In the genomic region with DNA sequence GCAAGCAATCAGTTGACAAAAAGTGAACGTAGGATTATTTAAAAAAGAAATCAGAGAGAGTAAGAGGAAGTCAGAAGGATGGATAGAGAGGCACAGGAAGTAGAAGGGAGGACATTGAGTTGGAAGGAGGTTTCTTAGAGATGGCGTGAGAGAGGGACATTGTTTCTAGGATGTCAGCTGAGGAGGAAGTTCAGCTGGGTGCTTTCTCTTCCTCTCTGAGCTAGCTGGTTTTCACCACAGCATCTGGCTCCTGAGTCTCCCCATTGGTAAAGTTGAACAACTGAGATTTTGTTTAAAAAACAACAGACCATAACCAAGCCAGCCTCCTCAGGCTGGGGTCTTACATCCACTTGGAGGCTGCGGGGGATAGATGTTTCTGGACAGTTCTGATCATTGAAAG, we compare ENCODE assay signal across 25 mouse cellular contexts. TPM values are rescaled to one million over a fixed set of nuclear protein-coding genes. Genes with fewer than 3 reads are reported as not detected.
DNase-seq lines count a peak whose midpoint lies in the region; ATAC-seq and TF ChIP-seq lines count a peak whose summit lies in the region.
"Had no signal": no experiment of that assay in that cellular context is flagged by ENCODE, and none has a peak within 500 bp of the region (broad histone marks: within the 10 kb centered on the region; RNA-seq: fewer than 3 reads in every experiment).

No protein-coding gene starts in this region.

- no peak for TF ChIP-seq RAD21 in MEL (IDR thresholded peaks at IDR 0.05; ENCODE audit: low read depth, low read length)

- H3K36me3 ChIP-seq in spleen, adult 2 months (ENCODE audit: control insufficient read depth, insufficient read depth, low read length), result no peaks in the 10 kb centered on the region
- H3K36me3 ChIP-seq in MEL (ENCODE audit: control insufficient read depth in 1 of 2, insufficient read depth in 2 of 2, low read length in 2 of 2), result peaks cover 0 to 3% of the 10 kb centered on the region in 2 experiments; a peak in 1 of 4 replicates
- H3K36me3 ChIP-seq in myocyte (ENCODE audit: control insufficient read depth, insufficient read depth), result no peaks in the 10 kb centered on the region
- H3K36me3 ChIP-seq in intestine, embryonic 16.5 days (ENCODE audit: control insufficient read depth, insufficient read depth, low read length), result no peaks in the 10 kb centered on the region
- H3K36me3 ChIP-seq: heart, embryonic 13.5 days; midbrain, embryonic 13.5 days; neural tube, embryonic 12.5 days had no signal

- ATAC-seq in granulocyte monocyte progenitor cell, adult 5-6 weeks (replicated peaks; ENCODE audit: poor library complexity, severe bottlenecking), result peak; percentile 61
- no peak for ATAC-seq in intestine, embryonic 16.5 days
- ATAC-seq: forebrain, embryonic 14.5 days; lung, postnatal 0 days; midbrain, embryonic 13.5 days had no signal

- H3K27ac ChIP-seq in spleen, adult 2 months (ENCODE audit: insufficient read depth, low read length), result peak overlapping the region; percentile 63; the same call in 1 of the 2 replicates
- no peak overlapping the region for H3K27ac ChIP-seq in MEL (ENCODE audit: control insufficient read depth, low read depth, low read length)
- no peak overlapping the region for H3K27ac ChIP-seq in intestine, embryonic 16.5 days (ENCODE audit: low read length)
- H3K27ac ChIP-seq: heart, embryonic 13.5 days; midbrain, embryonic 13.5 days; neural tube, embryonic 12.5 days; stomach, postnatal 0 days had no signal

- no peak for TF ChIP-seq EP300 in MEL (IDR thresholded peaks at IDR 0.05; ENCODE audit: low read depth in 1 of 2, low read length in 2 of 2)

- H3ac ChIP-seq in myocyte (ENCODE audit: control insufficient read depth, insufficient read length), result no peak overlapping the region

- peaks cover 7% of the 10 kb centered on the region; the same call in 1 of the 2 replicates for H3K4me1 ChIP-seq in spleen, adult 2 months (ENCODE audit: control insufficient read depth, insufficient read depth, insufficient read length)
- peaks cover 2 to 21% of the 10 kb centered on the region in 2 experiments for H3K4me1 ChIP-seq in MEL (ENCODE audit: control insufficient read depth in 1 of 2, insufficient read depth in 2 of 2, low read length in 2 of 2)
- peaks cover 8% of the 10 kb centered on the region; the same call in 1 of the 2 replicates for H3K4me1 ChIP-seq in intestine, embryonic 16.5 days (ENCODE audit: control insufficient read depth, insufficient read depth, low read length)
- H3K4me1 ChIP-seq: midbrain, embryonic 13.5 days; neural tube, embryonic 12.5 days had no signal

- TF ChIP-seq POLR2A in spleen, adult 2 months (IDR thresholded peaks at IDR 0.05; ENCODE audit: low read depth, low read length), result no peak
- no peak for TF ChIP-seq POLR2A in MEL (IDR thresholded peaks at IDR 0.05; ENCODE audit: control insufficient read depth in 1 of 2, insufficient read depth in 1 of 2, low read depth in 1 of 2, low read length in 2 of 2, poor library complexity in 1 of 2)
- no peak for TF ChIP-seq POLR2A in myocyte (IDR thresholded peaks at IDR 0.05; ENCODE audit: insufficient read length, low read depth)

- no peak for DNase-seq in spleen, adult 2 months (ENCODE audit: low read depth in 1 of 2, low spot score in 2 of 2)
- no peak for DNase-seq in spleen, postnatal 14 days (ENCODE audit: low spot score in 2 of 2)
- peak; percentile 29 for DNase-seq in MEL (ENCODE audit: low read depth, low spot score)
- no peak for DNase-seq in layer of hippocampus, adult 9-10 months (ENCODE audit: low spot score)
- DNase-seq in adrenal gland, adult 8-10 months, result no peak
- DNase-seq: adrenal gland, postnatal 36 days; cerebellum, adult 18-20 months; cerebellum, postnatal 25 days; embryo, embryonic 11 days; gastrocnemius, postnatal 10 days; heart, postnatal 14 days; kidney, adult 18-20 months; kidney, postnatal 4 days; layer of hippocampus, adult 9-11 months; retina, postnatal 1 day; right cerebral cortex, postnatal 25 days had no signal

- no peaks in the 10 kb centered on the region for H3K27me3 ChIP-seq in spleen, adult 2 months (ENCODE audit: control insufficient read depth, insufficient read depth, low read length)
- no peaks in the 10 kb centered on the region for H3K27me3 ChIP-seq in MEL (ENCODE audit: control insufficient read depth in 1 of 2, insufficient read depth in 2 of 2, low read length in 2 of 2)
- H3K27me3 ChIP-seq in myocyte (ENCODE audit: control insufficient read depth, insufficient read depth, insufficient read length), result no peaks in the 10 kb centered on the region
- H3K27me3 ChIP-seq in intestine, embryonic 16.5 days (replicated peaks; ENCODE audit: control insufficient read depth, insufficient read depth, low read length), result no peaks in the 10 kb centered on the region
- H3K27me3 ChIP-seq: heart, embryonic 13.5 days; midbrain, embryonic 13.5 days; neural tube, embryonic 12.5 days had no signal

- peak overlapping the region; percentile 21 for H3K4me2 ChIP-seq in myocyte (ENCODE audit: low read depth)
- H3K4me2 ChIP-seq in intestine, embryonic 16.5 days (ENCODE audit: low read depth, low read length), result no peak overlapping the region
- H3K4me2 ChIP-seq: heart, embryonic 13.5 days; midbrain, embryonic 13.5 days; neural tube, embryonic 12.5 days had no signal

- H3K9me3 ChIP-seq in MEL (replicated peaks; ENCODE audit: insufficient read depth, low read length), result no peaks in the 10 kb centered on the region
- H3K9me3 ChIP-seq in intestine, embryonic 16.5 days (ENCODE audit: control insufficient read depth, low read length), result no peaks in the 10 kb centered on the region
- H3K9me3 ChIP-seq: heart, embryonic 13.5 days; midbrain, embryonic 13.5 days; neural tube, embryonic 12.5 days had no signal

- no peak overlapping the region for H3K9ac ChIP-seq in MEL (ENCODE audit: control insufficient read depth, low read depth, low read length, poor library complexity, severe bottlenecking)
- H3K9ac ChIP-seq in intestine, embryonic 16.5 days (ENCODE audit: low read depth, low read length), result no peak overlapping the region
- H3K9ac ChIP-seq: heart, embryonic 13.5 days; midbrain, embryonic 13.5 days; neural tube, embryonic 12.5 days had no signal

- no peak for TF ChIP-seq CTCF in spleen, adult 2 months (IDR thresholded peaks at IDR 0.05; ENCODE audit: extremely low read depth, insufficient read depth, insufficient read length, insufficient replicate concordance)
- no peak for TF ChIP-seq CTCF in MEL (IDR thresholded peaks at IDR 0.05 in 2 of 3, conservative IDR thresholded peaks at IDR 0.05 in 1 of 3; ENCODE audit: control insufficient read depth in 1 of 3, insufficient read depth in 1 of 3, low read depth in 2 of 3, low read length in 3 of 3, poor library complexity in 1 of 3, severe bottlenecking in 1 of 3)

- WGBS in spleen, adult 2 months, result 34% methylated on average over 3 of the region's 3 CpGs
- 56% methylated on average over 3 of the region's 3 CpGs for WGBS in intestine, embryonic 16.5 days

- H3K79me2 ChIP-seq in MEL (ENCODE audit: control insufficient read depth, insufficient read depth, low read length, poor library complexity), result no peaks in the 10 kb centered on the region
- H3K79me2 ChIP-seq in myocyte (ENCODE audit: control insufficient read depth, insufficient read depth), result no peaks in the 10 kb centered on the region

- no peak overlapping the region for H3K4me3 ChIP-seq in spleen, adult 2 months (ENCODE audit: extremely low read depth, insufficient read depth, insufficient read length)
- H3K4me3 ChIP-seq in MEL (ENCODE audit: control insufficient read depth in 1 of 2, insufficient read depth in 1 of 2, low read depth in 2 of 2, low read length in 2 of 2) (no peak overlapping the region), myocyte (no peak overlapping the region)
- no peak overlapping the region for H3K4me3 ChIP-seq in intestine, embryonic 16.5 days (ENCODE audit: low read length)
- H3K4me3 ChIP-seq: heart, embryonic 13.5 days; midbrain, embryonic 13.5 days; neural tube, embryonic 12.5 days had no signal

TF ChIP-seq in MEL, 35 proteins besides CTCF, POLR2A, EP300 and RAD21 (continues in another document):
- TF ChIP-seq UBTF (IDR thresholded peaks at IDR 0.05; ENCODE audit: borderline replicate concordance, insufficient read depth, low read depth, low read length), result no peak
- no peak for TF ChIP-seq CHD2 (IDR thresholded peaks at IDR 0.05; ENCODE audit: low read length)
- no peak for TF ChIP-seq TCF12 (IDR thresholded peaks at IDR 0.05; ENCODE audit: low read depth, low read length)
- TF ChIP-seq SIN3A (IDR thresholded peaks at IDR 0.05; ENCODE audit: low read length), result no peak
- no peak for TF ChIP-seq MXI1 (IDR thresholded peaks at IDR 0.05; ENCODE audit: low read depth, low read length)
- no peak for TF ChIP-seq MAX (IDR thresholded peaks at IDR 0.05; ENCODE audit: low read length)

TF ChIP-seq in myocyte, 11 proteins besides CTCF, POLR2A, EP300 and RAD21 (continues in another document):
- TF ChIP-seq MAX (IDR thresholded peaks at IDR 0.05; ENCODE audit: low read depth) (no peak), POLR2AphosphoS2 (IDR thresholded peaks at IDR 0.05; ENCODE audit: insufficient read length, low read depth) (no peak), CEBPB (IDR thresholded peaks at IDR 0.05; ENCODE audit: insufficient read depth, poor library complexity, severe bottlenecking) (no peak), TCF12 (IDR thresholded peaks at IDR 0.05; ENCODE audit: insufficient read depth, poor library complexity, severe bottlenecking) (no peak), MYOD1 (IDR thresholded peaks at IDR 0.05; ENCODE audit: control insufficient read depth in 1 of 3, insufficient read length in 2 of 3, low read depth in 2 of 3) (no peak)

RNA-seq across cellular contexts. Expression of a gene that starts 7.9 kb away (rescaled TPM):
- polyA plus RNA-seq in spleen, adult 2 months (2012; rRNA removed), result 97.5 and 134 TPM in 2 replicates
- total RNA-seq in MEL (2012; rRNA removed), result 0.12 TPM in 1 of 2 replicates, not detected in the other
- polyA plus RNA-seq in MEL (2012; ENCODE audit: insufficient read depth in 1 of 2, insufficient read length in 2 of 2, low read depth in 1 of 2, low replicate concordance in 2 of 2, missing spikeins in 1 of 2) (1 to 10 TPM in 1 of 2 experiments, not detected in 1; 1.8 TPM), myocyte (2012; fragmentation: generic; extraction: Trizol) (525 TPM)
- total RNA-seq in granulocyte monocyte progenitor cell, adult 5-6 weeks (2014; fragmentation: Nextera tagmentation), result 5.3 and 11.2 TPM in 2 replicates
- total RNA-seq in granulocyte monocyte progenitor cell, adult 5-6 weeks (2017), result 9.5 and 10.8 TPM in 2 replicates
- total RNA-seq in adrenal gland, adult 8-10 months (2022), result 10 to 100 TPM; 13.9 to 50.0 (median 27.4) TPM
- polyA plus RNA-seq in intestine, embryonic 16.5 days (2015; fragmentation: Nextera tagmentation; extraction: Ambion mirVana), result 43.7 and 49.5 TPM in 2 replicates

RNA-seq across cellular contexts. Expression of a gene that starts 58.6 kb away (rescaled TPM):
- 2.4 and 3.2 TPM in 2 replicates for polyA plus RNA-seq in spleen, adult 2 months (2012; rRNA removed)
- 45.0 and 52.0 TPM in 2 replicates for total RNA-seq in MEL (2012; rRNA removed)
- polyA plus RNA-seq in MEL (2012; ENCODE audit: insufficient read depth in 1 of 2, insufficient read length in 2 of 2, low read depth in 1 of 2, low replicate concordance in 2 of 2, missing spikeins in 1 of 2) (10 to 100 TPM; 62.4 to 71.2 TPM), myocyte (2012; fragmentation: generic; extraction: Trizol) (16.3 TPM)
- 22.0 and 42.3 TPM in 2 replicates for total RNA-seq in granulocyte monocyte progenitor cell, adult 5-6 weeks (2014; fragmentation: Nextera tagmentation)
- total RNA-seq in granulocyte monocyte progenitor cell, adult 5-6 weeks (2017), result 71.8 and 72.0 TPM in 2 replicates
- 1 to 10 TPM; 1.3 to 2.9 (median 2.2) TPM for total RNA-seq in adrenal gland, adult 8-10 months (2022)
- 29.5 and 33.9 TPM in 2 replicates for polyA plus RNA-seq in intestine, embryonic 16.5 days (2015; fragmentation: Nextera tagmentation; extraction: Ambion mirVana)

Comparison
In these comparisons a context has a peak if more than half of its experiments do, and no peak if none do; other contexts are left out.
1. RNA of a gene that starts 7.9 kb away (polyA plus RNA-seq): 525 TPM in myocyte (single experiment), 97.5 to 134 TPM in spleen, adult 2 months and 43.7 to 49.5 TPM in intestine, embryonic 16.5 days; 1.8 TPM in MEL; every median in the first group is over 10 times any median in the second.